Mouse (Mus musculus): ENCODE measurements around the gene Zfp644. TPM values are rescaled to one million over a fixed set of nuclear protein-coding genes. Genes with fewer than 3 reads are reported as not detected.

Zfp644 gene
- polyA plus RNA-seq, 1 experiment: 14.7 TPM

- TF ChIP-seq GATA1 (IDR thresholded peaks at IDR 0.05; ENCODE audit: borderline replicate concordance, low read length) (no peak), FLI1 (IDR thresholded peaks at IDR 0.05; ENCODE audit: low read length) (no peak)
- H3K9me3 ChIP-seq: no peaks in the 10 kb centered on the region
- no peak overlapping the region for H3K4me3 ChIP-seq (replicated peaks)
- H3K36me3 ChIP-seq (replicated peaks; ENCODE audit: low read length): no peaks in the 10 kb centered on the region
- H3K4me1 ChIP-seq: peaks cover 20% of the 10 kb centered on the region
- H3K27me3 ChIP-seq (replicated peaks): peaks cover 42% of the 10 kb centered on the region
Observed at GRCm38 (mm10) chr5:106577237-106577888, 119.7 kb downstream of the Zfp644 start.

DNA sequence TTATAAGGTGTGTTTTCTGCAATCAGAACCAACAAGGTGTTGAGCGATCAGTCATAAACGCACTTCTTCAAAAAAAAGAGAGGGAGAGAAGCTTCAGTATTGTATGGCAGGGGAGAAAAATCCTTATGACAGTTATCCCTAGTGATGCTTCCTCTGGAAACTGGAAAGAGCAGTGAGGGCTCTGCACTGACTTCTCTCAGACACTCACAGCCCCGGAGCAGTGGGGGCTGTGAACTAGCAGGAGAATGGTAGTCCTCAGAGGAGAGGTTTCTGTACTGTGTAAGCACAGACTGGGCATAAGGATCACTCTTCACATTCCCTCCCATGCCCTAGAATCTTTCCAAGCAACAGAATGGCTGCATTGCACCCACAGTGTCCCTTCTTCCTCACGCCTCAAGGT lies 122.0 kb downstream of the Zfp644 start:
- no peak for TF ChIP-seq GATA1 (IDR thresholded peaks at IDR 0.05; ENCODE audit: borderline replicate concordance, low read length)
- TF ChIP-seq FLI1 (IDR thresholded peaks at IDR 0.05; ENCODE audit: low read length): no peak
- Histone ChIP-seq H3K4me1 (peaks cover 20% of the 10 kb centered on the region), H3K4me3 (replicated peaks) (peak overlapping the region; percentile 93), H3K27me3 (replicated peaks) (peaks cover 45% of the 10 kb centered on the region), H3K9me3 (peaks cover 9% of the 10 kb centered on the region), H3K36me3 (replicated peaks; ENCODE audit: low read length) (no peaks in the 10 kb centered on the region)

- Histone ChIP-seq H3K9me3 (peaks cover 9% of the 10 kb centered on the region), H3K27me3 (replicated peaks) (peaks cover 47% of the 10 kb centered on the region), H3K4me1 (peaks cover 20% of the 10 kb centered on the region), H3K36me3 (replicated peaks; ENCODE audit: low read length) (no peaks in the 10 kb centered on the region), H3K4me3 (replicated peaks) (peak overlapping the region; percentile 93)
- no peak for TF ChIP-seq FLI1 (IDR thresholded peaks at IDR 0.05; ENCODE audit: low read length)
- no peak for TF ChIP-seq GATA1 (IDR thresholded peaks at IDR 0.05; ENCODE audit: borderline replicate concordance, low read length)
Observed at GRCm38 (mm10) chr5:106574560-106574946, 122.5 kb downstream of the Zfp644 start.

DNA sequence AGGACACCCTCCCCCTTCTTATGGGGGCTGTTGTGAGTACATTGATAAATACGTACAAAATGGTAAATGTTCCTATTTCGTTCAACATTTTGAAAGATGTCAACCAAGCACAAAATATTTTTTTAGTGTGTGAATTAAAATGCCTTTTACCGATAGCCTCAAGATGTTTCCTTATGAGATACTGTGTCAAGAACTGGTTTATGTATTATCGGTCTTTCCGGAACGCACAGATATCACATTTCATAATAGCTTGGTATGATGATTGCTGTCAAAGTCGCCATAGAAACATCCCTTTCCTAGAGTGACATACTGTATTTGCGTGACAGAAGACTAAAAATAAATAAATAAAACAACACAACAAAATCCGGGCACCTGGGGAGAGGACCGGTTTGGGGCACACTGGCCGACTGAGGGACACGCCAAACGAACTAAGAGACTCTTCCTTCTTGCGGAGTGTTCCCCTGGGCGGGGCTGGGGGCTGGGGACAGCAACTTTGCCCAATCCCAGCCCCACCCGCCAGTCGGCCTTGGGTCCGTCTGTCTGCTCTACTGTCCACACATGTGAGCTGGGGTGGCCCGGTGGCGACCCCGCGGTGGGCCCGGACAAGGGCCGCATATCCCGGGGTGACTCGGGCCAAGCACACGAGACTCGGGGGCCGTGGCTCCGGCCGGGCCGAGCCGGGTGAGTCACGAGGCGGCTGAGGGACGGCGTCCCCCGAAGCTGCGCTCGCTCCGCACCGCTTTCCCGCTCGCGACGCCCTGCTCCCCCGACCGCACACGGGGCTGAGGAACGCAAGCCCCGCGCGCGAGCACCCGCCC lies 123.1 kb downstream of the Zfp644 start:
- TF ChIP-seq FLI1 (IDR thresholded peaks at IDR 0.05; ENCODE audit: low read length): no peak
- no peak for TF ChIP-seq GATA1 (IDR thresholded peaks at IDR 0.05; ENCODE audit: borderline replicate concordance, low read length)
- H3K27me3 ChIP-seq (replicated peaks): peaks cover 47% of the 10 kb centered on the region
- peaks cover 20% of the 10 kb centered on the region for H3K4me1 ChIP-seq
- H3K36me3 ChIP-seq (replicated peaks; ENCODE audit: low read length): no peaks in the 10 kb centered on the region
- H3K9me3 ChIP-seq: peaks cover 9% of the 10 kb centered on the region
- H3K4me3 ChIP-seq (replicated peaks): peak overlapping the region; percentile 93

Other genes with a start within 250 kb of the Zfp644 start
- 0.03 TPM in 1 of 2 replicates, not detected in the other for gene Barhl2, start 239.1 kb downstream of the Zfp644 start, polyA plus RNA-seq (2012; ENCODE audit: insufficient read depth, low replicate concordance)
- not detected in 2 replicates for gene Gm17304, start 88.2 kb downstream of the Zfp644 start, polyA plus RNA-seq (2012; ENCODE audit: insufficient read depth, low replicate concordance)
- 0.16 TPM in 1 of 2 replicates, not detected in the other for gene Hfm1, start 229.0 kb upstream of the Zfp644 start, polyA plus RNA-seq (2012; ENCODE audit: insufficient read depth, low replicate concordance)